Mouse (Mus musculus): ENCODE measurements around the gene Pde10a. TPM values are rescaled to one million over a fixed set of nuclear protein-coding genes. Genes with fewer than 3 reads are reported as not detected.

Pde10a gene
- polyA plus RNA-seq (2021; fragmentation: Nextera tagmentation), result 5.3 and 6.7 TPM in 2 replicates
- long read RNA-seq, experiment 1, full-length matches to known transcripts, result 3 of 19 reads
- long read RNA-seq, experiment 1, partial matches to known transcripts, result 4 of 19 reads
- long read RNA-seq, experiment 1, other reads (novel, unspliced or antisense), result 12 of 19 reads
- long read RNA-seq, experiment 2, full-length matches to known transcripts, result 6 of 38 reads
- long read RNA-seq, experiment 2, partial matches to known transcripts, result 10 of 38 reads
- long read RNA-seq, experiment 2, other reads (novel, unspliced or antisense), result 22 of 38 reads

GRCm38 (mm10) chr17:8525225-8525721 is at the start of gene Pde10a:
Gene Pde10a (plus strand): TSS chr17:8525372.

DNA sequence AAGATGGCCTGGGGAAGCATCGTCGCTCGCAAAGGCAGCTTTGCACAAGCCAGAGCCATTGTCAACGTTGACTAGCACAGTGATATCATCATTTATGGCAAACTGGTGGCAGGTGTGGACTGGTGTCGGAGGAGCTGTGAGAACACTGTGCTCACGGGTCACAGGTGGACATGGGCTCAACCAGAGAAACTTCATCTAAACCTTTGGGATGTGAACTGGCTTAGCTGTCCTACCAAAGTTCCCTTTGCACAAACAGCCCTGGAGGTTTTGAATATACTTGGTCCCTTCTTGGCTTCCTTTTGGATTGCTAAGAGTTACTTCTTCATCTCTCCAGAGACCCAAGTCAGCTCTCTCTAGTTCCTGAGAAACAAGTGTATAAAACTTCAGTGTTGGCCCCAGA is 41.7 kb downstream of the Pde10a start, which contains the start of gene Gm17087:
Gm17087 (minus strand) TSS at position 101 of the 400 bp plus-strand sequence.

DNA sequence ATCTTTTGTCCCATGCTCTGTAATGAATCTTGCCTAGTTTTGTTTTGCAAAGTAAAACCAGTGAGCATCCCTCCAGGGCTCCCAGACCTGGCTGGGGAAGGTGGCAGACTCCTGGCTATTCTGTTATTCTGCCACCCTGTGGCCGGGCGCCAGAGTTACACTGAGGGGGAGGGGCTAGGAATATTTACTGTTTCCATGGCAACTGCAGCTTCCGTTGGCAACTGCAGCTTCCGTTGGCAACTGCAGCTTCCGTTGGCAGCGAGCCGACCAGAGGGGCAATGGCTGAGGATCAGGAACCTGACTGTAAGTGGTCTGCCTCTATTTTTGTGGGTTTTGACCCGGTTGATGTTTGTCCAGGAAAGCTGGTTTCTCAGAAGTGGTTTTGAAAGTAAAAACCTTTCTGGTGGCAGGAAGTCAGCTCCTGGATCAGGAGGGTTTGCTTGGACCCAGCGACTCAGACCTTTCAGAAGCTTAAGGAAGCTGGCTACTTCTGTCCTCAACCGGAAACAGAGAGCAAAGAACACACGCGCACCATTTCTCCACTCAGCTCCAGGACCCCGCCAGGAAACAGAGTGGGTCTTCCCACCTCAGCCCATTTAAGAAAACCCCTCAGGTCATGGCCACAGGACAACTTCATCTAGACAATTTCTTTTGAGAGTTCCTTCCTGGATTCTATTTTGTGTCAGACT is 463.1 kb downstream of the Pde10a start, which contains the start of gene 1700010I14Rik:
1700010I14Rik (plus strand) TSS at position 215 of the 689 bp plus-strand sequence.

Other genes with a start within 250 kb of the Pde10a start
- 640 and 708 TPM in 2 replicates for gene Mpc1, start 242.5 kb upstream of the Pde10a start, polyA plus RNA-seq (2021; fragmentation: Nextera tagmentation)
- gene Sft2d1, start 214.3 kb upstream of the Pde10a start, polyA plus RNA-seq (2021; fragmentation: Nextera tagmentation), result 142 and 144 TPM in 2 replicates
- 10.3 and 11.9 TPM in 2 replicates for gene Prr18, start 187.9 kb upstream of the Pde10a start, polyA plus RNA-seq (2021; fragmentation: Nextera tagmentation)
- gene T2, start 169.4 kb upstream of the Pde10a start, polyA plus RNA-seq (2021; fragmentation: Nextera tagmentation), result 0.44 and 0.48 TPM in 2 replicates
- not detected in 2 replicates for gene T, start 90.9 kb upstream of the Pde10a start, polyA plus RNA-seq (2021; fragmentation: Nextera tagmentation)
- not detected in 2 replicates for gene Gm17087, start 41.6 kb downstream of the Pde10a start, polyA plus RNA-seq (2021; fragmentation: Nextera tagmentation)

Data from layer of hippocampus, adult 6 months (tissue).